Mouse (Mus musculus): ENCODE measurements around the gene Bicc1. TPM values are rescaled to one million over a fixed set of nuclear protein-coding genes. Genes with fewer than 3 reads are reported as not detected.

Bicc1 gene
- polyA plus RNA-seq, 1 experiment = 3.2 TPM

GRCm38 (mm10) chr10:70982156-70982555 is 177.3 kb downstream of the Bicc1 start:
- TF ChIP-seq CTCF (IDR thresholded peaks at IDR 0.05; ENCODE audit: control insufficient read depth, insufficient read depth, insufficient replicate concordance, low read depth, low read length) (no peak), POLR2A (IDR thresholded peaks at IDR 0.05; ENCODE audit: control insufficient read depth, low read depth, low read length) (no peak)
- H3K27me3 ChIP-seq (ENCODE audit: control insufficient read depth, insufficient read depth, low read length) = no peaks in the 10 kb centered on the region
- no peak overlapping the region for H3K4me3 ChIP-seq (ENCODE audit: control insufficient read depth, low read depth, low read length)
- H3K4me1 ChIP-seq (ENCODE audit: control insufficient read depth, insufficient read depth, low read length) = no peaks in the 10 kb centered on the region
- H3K36me3 ChIP-seq (ENCODE audit: control insufficient read depth, insufficient read depth, low read length) = no peaks in the 10 kb centered on the region
- no peak overlapping the region for H3K27ac ChIP-seq (ENCODE audit: control insufficient read depth, insufficient read depth, low read depth, low read length)

- H3K36me3 ChIP-seq (ENCODE audit: control insufficient read depth, insufficient read depth, low read length) = no peaks in the 10 kb centered on the region
- no peak overlapping the region for H3K27ac ChIP-seq (ENCODE audit: control insufficient read depth, insufficient read depth, low read depth, low read length)
- TF ChIP-seq CTCF (IDR thresholded peaks at IDR 0.05; ENCODE audit: control insufficient read depth, insufficient read depth, insufficient replicate concordance, low read depth, low read length) (no peak), POLR2A (IDR thresholded peaks at IDR 0.05; ENCODE audit: control insufficient read depth, low read depth, low read length) (no peak)
- H3K27me3 ChIP-seq (ENCODE audit: control insufficient read depth, insufficient read depth, low read length) = no peaks in the 10 kb centered on the region
- H3K4me3 ChIP-seq (ENCODE audit: control insufficient read depth, low read depth, low read length) = no peak overlapping the region
- H3K4me1 ChIP-seq (ENCODE audit: control insufficient read depth, insufficient read depth, low read length) = no peaks in the 10 kb centered on the region
Measured at GRCm38 (mm10) chr10:70979657-70980056, 179.8 kb downstream of the Bicc1 start.

GRCm38 (mm10) chr10:70977141-70977540 is 182.4 kb downstream of the Bicc1 start:
- no peak overlapping the region for H3K4me3 ChIP-seq (ENCODE audit: control insufficient read depth, low read depth, low read length)
- H3K36me3 ChIP-seq (ENCODE audit: control insufficient read depth, insufficient read depth, low read length) = no peaks in the 10 kb centered on the region
- H3K27me3 ChIP-seq (ENCODE audit: control insufficient read depth, insufficient read depth, low read length) = no peaks in the 10 kb centered on the region
- no peaks in the 10 kb centered on the region for H3K4me1 ChIP-seq (ENCODE audit: control insufficient read depth, insufficient read depth, low read length)
- no peak overlapping the region for H3K27ac ChIP-seq (ENCODE audit: control insufficient read depth, insufficient read depth, low read depth, low read length)
- TF ChIP-seq CTCF (IDR thresholded peaks at IDR 0.05; ENCODE audit: control insufficient read depth, insufficient read depth, insufficient replicate concordance, low read depth, low read length) (no peak), POLR2A (IDR thresholded peaks at IDR 0.05; ENCODE audit: control insufficient read depth, low read depth, low read length) (no peak)

GRCm38 (mm10) chr10:70976633-70977032 is 182.9 kb downstream of the Bicc1 start:
- Histone ChIP-seq H3K4me3 (ENCODE audit: control insufficient read depth, low read depth, low read length) (no peak overlapping the region), H3K4me1 (ENCODE audit: control insufficient read depth, insufficient read depth, low read length) (no peaks in the 10 kb centered on the region), H3K36me3 (ENCODE audit: control insufficient read depth, insufficient read depth, low read length) (no peaks in the 10 kb centered on the region), H3K27ac (ENCODE audit: control insufficient read depth, insufficient read depth, low read depth, low read length) (no peak overlapping the region), H3K27me3 (ENCODE audit: control insufficient read depth, insufficient read depth, low read length) (no peaks in the 10 kb centered on the region)
- TF ChIP-seq CTCF (IDR thresholded peaks at IDR 0.05; ENCODE audit: control insufficient read depth, insufficient read depth, insufficient replicate concordance, low read depth, low read length) (no peak), POLR2A (IDR thresholded peaks at IDR 0.05; ENCODE audit: control insufficient read depth, low read depth, low read length) (no peak)

GRCm38 (mm10) chr10:70971156-70971555 is 188.3 kb downstream of the Bicc1 start:
- H3K4me3 ChIP-seq (ENCODE audit: control insufficient read depth, low read depth, low read length) = no peak overlapping the region
- H3K27me3 ChIP-seq (ENCODE audit: control insufficient read depth, insufficient read depth, low read length) = no peaks in the 10 kb centered on the region
- H3K36me3 ChIP-seq (ENCODE audit: control insufficient read depth, insufficient read depth, low read length) = no peaks in the 10 kb centered on the region
- no peak overlapping the region for H3K27ac ChIP-seq (ENCODE audit: control insufficient read depth, insufficient read depth, low read depth, low read length)
- peaks cover 6% of the 10 kb centered on the region for H3K4me1 ChIP-seq (ENCODE audit: control insufficient read depth, insufficient read depth, low read length)
- TF ChIP-seq POLR2A (IDR thresholded peaks at IDR 0.05; ENCODE audit: control insufficient read depth, low read depth, low read length) (no peak), CTCF (IDR thresholded peaks at IDR 0.05; ENCODE audit: control insufficient read depth, insufficient read depth, insufficient replicate concordance, low read depth, low read length) (no peak)

GRCm38 (mm10) chr10:70968848-70969683 is 190.4 kb downstream of the Bicc1 start:
- Histone ChIP-seq H3K4me3 (ENCODE audit: control insufficient read depth, low read depth, low read length) (no peak overlapping the region), H3K36me3 (ENCODE audit: control insufficient read depth, insufficient read depth, low read length) (no peaks in the 10 kb centered on the region), H3K27ac (ENCODE audit: control insufficient read depth, insufficient read depth, low read depth, low read length) (no peak overlapping the region), H3K27me3 (ENCODE audit: control insufficient read depth, insufficient read depth, low read length) (no peaks in the 10 kb centered on the region), H3K4me1 (ENCODE audit: control insufficient read depth, insufficient read depth, low read length) (peaks cover 6% of the 10 kb centered on the region)
- no peak for TF ChIP-seq POLR2A (IDR thresholded peaks at IDR 0.05; ENCODE audit: control insufficient read depth, low read depth, low read length)
- no peak for TF ChIP-seq CTCF (IDR thresholded peaks at IDR 0.05; ENCODE audit: control insufficient read depth, insufficient read depth, insufficient replicate concordance, low read depth, low read length)

GRCm38 (mm10) chr10:70966642-70967345 is 192.7 kb downstream of the Bicc1 start:
- Histone ChIP-seq H3K4me3 (ENCODE audit: control insufficient read depth, low read depth, low read length) (no peak overlapping the region), H3K36me3 (ENCODE audit: control insufficient read depth, insufficient read depth, low read length) (no peaks in the 10 kb centered on the region), H3K4me1 (ENCODE audit: control insufficient read depth, insufficient read depth, low read length) (peaks cover 6% of the 10 kb centered on the region), H3K27me3 (ENCODE audit: control insufficient read depth, insufficient read depth, low read length) (no peaks in the 10 kb centered on the region), H3K27ac (ENCODE audit: control insufficient read depth, insufficient read depth, low read depth, low read length) (no peak overlapping the region)
- TF ChIP-seq CTCF (IDR thresholded peaks at IDR 0.05; ENCODE audit: control insufficient read depth, insufficient read depth, insufficient replicate concordance, low read depth, low read length) = no peak
- no peak for TF ChIP-seq POLR2A (IDR thresholded peaks at IDR 0.05; ENCODE audit: control insufficient read depth, low read depth, low read length)
